Mouse (Mus musculus) kidney, embryonic 16.5 days (tissue): Measurements from ENCODE around the gene Smad3. TPM values are rescaled to one million over a fixed set of nuclear protein-coding genes. Genes with fewer than 3 reads are reported as not detected.

Experiments used
- ATAC-seq: fragments of 200-750 bp; cut with Nextera tagmentation; 2 replicates; pipeline ENCODE4 v1.8.0; 2017; ENCODE audit warnings: moderate TSS enrichment; ENCODE audit not compliant: low FRiP score, low TSS enrichment
- H3K27ac ChIP-seq: fragments of 300-500 bp; sonication (generic); 2 replicates; pipeline ENCODE4 v1.5.1; 2014; ENCODE audit warnings: low read length
- H3K27me3 ChIP-seq: fragments of 300-500 bp; sonication (generic); 2 replicates; pipeline ENCODE4 v1.6.1; 2014; ENCODE audit warnings: low read length, control low read depth, mixed read lengths; ENCODE audit not compliant: insufficient read depth
- H3K36me3 ChIP-seq: fragments of 300-500 bp; sonication (generic); 2 replicates; pipeline ENCODE4 v1.6.1; 2014; ENCODE audit warnings: low read length, control low read depth, mixed read lengths; ENCODE audit not compliant: insufficient read depth
- H3K4me1 ChIP-seq: fragments of 300-500 bp; sonication (generic); 2 replicates; pipeline ENCODE4 v1.6.1; 2014; ENCODE audit warnings: low read length, control low read depth, mixed read lengths; ENCODE audit not compliant: insufficient read depth
- H3K4me2 ChIP-seq: fragments of 300-500 bp; sonication (generic); replicated peaks from 2 replicates; pipeline ENCODE4 v1.6.1; 2014; ENCODE audit warnings: low read depth, low read length
- H3K4me3 ChIP-seq: fragments of 300-500 bp; sonication (generic); 2 replicates; pipeline ENCODE4 v1.5.1; 2014; ENCODE audit warnings: mild to moderate bottlenecking, low read length
- H3K9ac ChIP-seq: fragments of 300-500 bp; sonication (generic); replicated peaks from 2 replicates; pipeline ENCODE4 v1.6.1; 2014; ENCODE audit warnings: low read length
- H3K9me3 ChIP-seq: fragments of 300-500 bp; sonication (generic); 2 replicates; pipeline ENCODE4 v1.6.1; 2016; ENCODE audit warnings: low read length, control low read depth
- WGBS: fragments of 180-500 bp; shearing (Covaris S2); extraction: QIAGEN DNeasy Blood & Tissue Kit; methylation state at CpG from one replicate; pipeline ENCODE4 v1.1.7; 2014; 5-methylcytosine and 5-hydroxymethylcytosine counted together
- polyA plus RNA-seq: library from polyadenylated mRNA; unstranded; fragments of >200 nt; fragmentation: Nextera tagmentation; extraction: Ambion mirVana; gene quantifications from 2 replicates; pipeline ENCODE4 v1.2.1, GENCODE M21; 2015

The Smad3 gene
- polyA plus RNA-seq, 1 experiment from 2014 or later = 27.8 TPM

GRCm38 (mm10) chr9:63749296-63749915 lies 8.4 kb downstream of the Smad3 start:
- H3K9ac ChIP-seq = 0 out of 2 replicates have a peak overlapping the region, but pooled peaks have one; percentile 14
- no peaks in the 10 kb centered on the region for H3K27me3 ChIP-seq
- H3K4me1 ChIP-seq = peaks cover 95% of the 10 kb centered on the region
- 18% methylated on average over 15 of the region's 15 CpGs for WGBS
- ATAC-seq = no peak
- peak overlapping the region; percentile 28; the same call in 1 of the 2 replicates for H3K4me2 ChIP-seq
- no peaks in the 10 kb centered on the region for H3K36me3 ChIP-seq
- H3K9me3 ChIP-seq = no peaks in the 10 kb centered on the region
- H3K4me3 ChIP-seq = no peak overlapping the region
- H3K27ac ChIP-seq = peak overlapping the region; percentile 76

GRCm38 (mm10) chr9:63747645-63748295 lies 10.0 kb downstream of the Smad3 start:
- 71% methylated on average over 9 of the region's 9 CpGs for WGBS
- Histone ChIP-seq H3K4me3 (no peak overlapping the region), H3K27me3 (no peaks in the 10 kb centered on the region), H3K9ac (no peak overlapping the region), H3K9me3 (no peaks in the 10 kb centered on the region), H3K27ac (no peak overlapping the region), H3K4me1 (peaks cover 95% of the 10 kb centered on the region), H3K36me3 (no peaks in the 10 kb centered on the region), H3K4me2 (no peak overlapping the region)
- ATAC-seq = no peak

GRCm38 (mm10) chr9:63746980-63747379 lies 10.8 kb downstream of the Smad3 start:
- no peak overlapping the region for H3K9ac ChIP-seq
- H3K4me1 ChIP-seq = peaks cover 95% of the 10 kb centered on the region
- H3K27me3 ChIP-seq = no peaks in the 10 kb centered on the region
- H3K36me3 ChIP-seq = no peaks in the 10 kb centered on the region
- H3K27ac ChIP-seq = no peak overlapping the region
- no peaks in the 10 kb centered on the region for H3K9me3 ChIP-seq
- no peak overlapping the region for H3K4me3 ChIP-seq
- ATAC-seq = no peak
- WGBS = 86% methylated on average over 3 of the region's 3 CpGs
- H3K4me2 ChIP-seq = no peak overlapping the region

- no peaks in the 10 kb centered on the region for H3K9me3 ChIP-seq
- no peaks in the 10 kb centered on the region for H3K36me3 ChIP-seq
- peak overlapping the region; percentile 54 for H3K27ac ChIP-seq
- no peak overlapping the region for H3K4me3 ChIP-seq
- WGBS = 29% methylated on average over 19 of the region's 19 CpGs
- H3K27me3 ChIP-seq = no peaks in the 10 kb centered on the region
- peaks cover 97% of the 10 kb centered on the region for H3K4me1 ChIP-seq
- H3K9ac ChIP-seq = no peak overlapping the region
- no peak overlapping the region for H3K4me2 ChIP-seq
- peak; percentile 49; the same call in 1 of the 2 replicates for ATAC-seq
Observed at GRCm38 (mm10) chr9:63745821-63746632, 11.8 kb downstream of the Smad3 start.

GRCm38 (mm10) chr9:63744595-63744994 lies 13.2 kb downstream of the Smad3 start:
- ATAC-seq = no peak
- H3K36me3 ChIP-seq = peaks cover 6% of the 10 kb centered on the region
- no peak overlapping the region for H3K4me3 ChIP-seq
- H3K9ac ChIP-seq = no peak overlapping the region
- 84% methylated on average over 5 of the region's 5 CpGs for WGBS
- peaks cover 96% of the 10 kb centered on the region for H3K4me1 ChIP-seq
- no peak overlapping the region for H3K27ac ChIP-seq
- no peak overlapping the region for H3K4me2 ChIP-seq
- no peaks in the 10 kb centered on the region for H3K27me3 ChIP-seq
- no peaks in the 10 kb centered on the region for H3K9me3 ChIP-seq

DNA sequence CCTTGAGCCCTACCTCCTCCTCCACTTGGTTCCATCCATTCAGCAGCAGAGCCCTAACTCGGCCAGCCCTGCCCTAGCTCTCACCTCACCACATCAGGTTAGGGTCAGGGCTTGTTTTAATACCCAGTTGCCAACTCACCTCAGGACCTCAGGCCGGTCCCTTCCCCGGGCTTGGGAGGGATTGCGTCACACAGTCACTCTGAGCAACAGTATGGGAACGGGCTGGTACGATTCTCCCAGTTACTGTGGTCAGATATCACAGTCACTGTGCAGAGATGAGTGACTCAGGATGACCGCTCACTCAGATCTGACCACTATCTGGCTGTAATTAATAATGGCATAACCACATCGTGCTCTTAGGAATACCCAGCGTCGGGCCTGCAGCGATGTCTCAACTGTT lies 14.0 kb downstream of the Smad3 start:
- H3K27me3 ChIP-seq = no peaks in the 10 kb centered on the region
- WGBS = 89% methylated on average over 11 of the region's 11 CpGs
- peaks cover 13% of the 10 kb centered on the region for H3K36me3 ChIP-seq
- H3K27ac ChIP-seq = peak overlapping the region; percentile 72; the same call in 1 of the 2 replicates
- no peaks in the 10 kb centered on the region for H3K9me3 ChIP-seq
- H3K4me3 ChIP-seq = no peak overlapping the region
- H3K4me2 ChIP-seq = no peak overlapping the region
- H3K9ac ChIP-seq = peak overlapping the region; percentile 16; the same call in 1 of the 2 replicates
- ATAC-seq = no peak
- peaks cover 96% of the 10 kb centered on the region for H3K4me1 ChIP-seq

DNA sequence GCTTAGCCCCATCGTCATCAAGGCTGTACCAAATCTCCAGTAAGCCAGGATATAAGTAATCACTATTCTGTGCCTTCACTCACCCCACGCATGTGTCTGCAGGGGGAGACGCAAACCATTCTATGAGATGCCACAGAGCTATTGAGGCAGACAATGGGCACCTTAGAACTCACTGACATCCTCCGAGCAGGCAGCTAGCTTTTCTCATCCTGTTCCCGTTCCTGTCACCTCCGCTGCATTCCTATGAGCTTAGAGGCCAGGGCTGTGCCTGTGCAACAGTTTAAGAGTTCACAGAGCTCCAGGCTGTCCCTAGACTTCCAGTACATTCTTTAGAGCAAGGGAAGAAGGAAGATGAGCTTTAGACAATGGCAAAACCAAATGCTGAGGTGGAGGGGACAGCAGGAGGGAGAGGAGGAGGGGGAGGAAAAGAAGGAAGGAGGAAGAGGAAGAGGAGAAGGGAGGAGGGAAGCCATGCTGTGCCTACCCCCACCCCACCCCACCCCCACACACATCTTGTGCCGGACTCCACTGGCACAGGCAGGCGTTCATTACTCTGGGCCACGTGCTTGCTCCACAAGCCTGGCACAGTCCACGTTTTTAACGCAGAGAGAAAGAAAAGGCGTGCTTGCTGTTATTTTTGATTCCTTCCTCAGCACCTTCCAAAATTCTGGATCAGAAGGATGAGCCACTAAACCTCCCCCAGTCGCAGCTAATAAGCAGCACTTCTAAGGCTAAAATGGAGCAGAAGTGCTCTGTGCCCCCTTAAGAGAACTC lies 14.7 kb downstream of the Smad3 start:
- no peak for ATAC-seq
- WGBS = 56% methylated on average over 13 of the region's 13 CpGs
- H3K27ac ChIP-seq = peak overlapping the region; percentile 72

DNA sequence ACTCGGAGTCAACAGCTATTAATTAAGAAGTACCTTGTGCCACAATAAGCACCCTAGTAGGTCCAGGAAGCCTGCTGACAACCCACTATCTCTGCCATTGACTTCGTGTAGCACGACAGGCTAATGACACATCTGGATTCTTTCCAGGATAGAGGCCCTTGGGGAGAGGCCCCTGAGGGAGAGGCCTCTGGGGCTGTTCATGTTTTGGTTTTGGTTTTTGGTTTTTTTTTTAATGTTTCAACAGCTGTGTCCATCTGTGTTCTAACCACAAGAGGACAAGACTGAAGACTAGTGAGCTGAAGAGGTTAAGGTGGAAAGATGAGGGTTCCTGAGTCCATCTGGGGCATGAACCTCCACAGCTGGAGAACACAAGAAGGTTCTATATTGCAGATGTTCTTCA lies 15.5 kb downstream of the Smad3 start:
- peaks cover 13% of the 10 kb centered on the region for H3K36me3 ChIP-seq
- no peaks in the 10 kb centered on the region for H3K27me3 ChIP-seq
- peak overlapping the region; percentile 72; the same call in 1 of the 2 replicates for H3K27ac ChIP-seq
- 43% methylated on average over 3 of the region's 3 CpGs for WGBS
- H3K4me2 ChIP-seq = no peak overlapping the region
- ATAC-seq = no peak
- peaks cover 98% of the 10 kb centered on the region for H3K4me1 ChIP-seq
- no peaks in the 10 kb centered on the region for H3K9me3 ChIP-seq
- no peak overlapping the region for H3K4me3 ChIP-seq
- H3K9ac ChIP-seq = no peak overlapping the region

More for the DNA sequence above, 14.7 kb downstream of the Smad3 start:
- Histone ChIP-seq H3K4me1 (peaks cover 98% of the 10 kb centered on the region), H3K4me2 (no peak overlapping the region), H3K27me3 (no peaks in the 10 kb centered on the region), H3K9ac (peak overlapping the region; percentile 16; the same call in 1 of the 2 replicates), H3K4me3 (no peak overlapping the region), H3K36me3 (peaks cover 13% of the 10 kb centered on the region), H3K9me3 (no peaks in the 10 kb centered on the region)

- 59% methylated on average over 6 of the region's 6 CpGs for WGBS
- H3K4me3 ChIP-seq = no peak overlapping the region
- no peaks in the 10 kb centered on the region for H3K27me3 ChIP-seq
- no peak overlapping the region for H3K9ac ChIP-seq
- peaks cover 98% of the 10 kb centered on the region for H3K4me1 ChIP-seq
- H3K27ac ChIP-seq = no peak overlapping the region
- no peak overlapping the region for H3K4me2 ChIP-seq
- H3K9me3 ChIP-seq = no peaks in the 10 kb centered on the region
- peaks cover 13% of the 10 kb centered on the region for H3K36me3 ChIP-seq
- ATAC-seq = no peak
Observed at GRCm38 (mm10) chr9:63741792-63742191, 16.0 kb downstream of the Smad3 start.
